Mouse (Mus musculus) forebrain, embryonic 16.5 days (tissue): ENCODE results near the gene Senp3. TPM values are rescaled to one million over a fixed set of nuclear protein-coding genes. Genes with fewer than 3 reads are reported as not detected.

Experiments
- ATAC-seq: fragments of 200-750 bp; cut with Nextera tagmentation; 2 replicates; pipeline ENCODE4 v1.8.0; 2017; ENCODE audit warnings: mild to moderate bottlenecking, moderate library complexity
- H3K27ac ChIP-seq: fragments of 300-500 bp; sonication (generic); 2 replicates; pipeline ENCODE4 v1.5.1; 2014; ENCODE audit warnings: low read length, control low read depth
- H3K27me3 ChIP-seq: fragments of 300-500 bp; sonication (generic); replicated peaks from 2 replicates; pipeline ENCODE4 v1.6.1; 2014; ENCODE audit warnings: low read length; ENCODE audit not compliant: control insufficient read depth, insufficient read depth
- H3K36me3 ChIP-seq: fragments of 300-500 bp; sonication (generic); 2 replicates; pipeline ENCODE4 v1.6.1; 2014; ENCODE audit not compliant: control insufficient read depth, insufficient read depth
- H3K4me1 ChIP-seq: fragments of 300-500 bp; sonication (generic); replicated peaks from 2 replicates; pipeline ENCODE4 v1.6.1; 2014; ENCODE audit warnings: low read length; ENCODE audit not compliant: control insufficient read depth, insufficient read depth
- H3K4me2 ChIP-seq: fragments of 300-500 bp; sonication (generic); 2 replicates; pipeline ENCODE4 v1.6.1; 2014; ENCODE audit warnings: mild to moderate bottlenecking, low read length, control low read depth
- H3K4me3 ChIP-seq: fragments of 300-500 bp; sonication (generic); replicated peaks from 2 replicates; pipeline ENCODE4 v1.5.1; 2014; ENCODE audit warnings: mild to moderate bottlenecking, low read length, control low read depth
- H3K9ac ChIP-seq: fragments of 300-500 bp; sonication (generic); replicated peaks from 2 replicates; pipeline ENCODE4 v1.6.1; 2014; ENCODE audit warnings: low read depth, low read length, control low read depth
- H3K9me3 ChIP-seq: fragments of 300-500 bp; sonication (generic); 2 replicates; pipeline ENCODE4 v1.6.1; 2016; ENCODE audit warnings: low read length; ENCODE audit not compliant: control insufficient read depth
- WGBS: fragments of 180-500 bp; shearing (Covaris S2); extraction: QIAGEN DNeasy Blood & Tissue Kit; methylation state at CpG from one replicate; pipeline ENCODE4 v1.1.7; 2014; 5-methylcytosine and 5-hydroxymethylcytosine counted together
- polyA plus RNA-seq: library from polyadenylated mRNA; unstranded; fragments of >200 nt; fragmentation: Nextera tagmentation; extraction: Ambion mirVana; gene quantifications from 2 replicates; pipeline ENCODE4 v1.2.1, GENCODE M21; 2015

The Senp3 gene
- polyA plus RNA-seq, 1 experiment from 2014 or later = 115 TPM

DNA sequence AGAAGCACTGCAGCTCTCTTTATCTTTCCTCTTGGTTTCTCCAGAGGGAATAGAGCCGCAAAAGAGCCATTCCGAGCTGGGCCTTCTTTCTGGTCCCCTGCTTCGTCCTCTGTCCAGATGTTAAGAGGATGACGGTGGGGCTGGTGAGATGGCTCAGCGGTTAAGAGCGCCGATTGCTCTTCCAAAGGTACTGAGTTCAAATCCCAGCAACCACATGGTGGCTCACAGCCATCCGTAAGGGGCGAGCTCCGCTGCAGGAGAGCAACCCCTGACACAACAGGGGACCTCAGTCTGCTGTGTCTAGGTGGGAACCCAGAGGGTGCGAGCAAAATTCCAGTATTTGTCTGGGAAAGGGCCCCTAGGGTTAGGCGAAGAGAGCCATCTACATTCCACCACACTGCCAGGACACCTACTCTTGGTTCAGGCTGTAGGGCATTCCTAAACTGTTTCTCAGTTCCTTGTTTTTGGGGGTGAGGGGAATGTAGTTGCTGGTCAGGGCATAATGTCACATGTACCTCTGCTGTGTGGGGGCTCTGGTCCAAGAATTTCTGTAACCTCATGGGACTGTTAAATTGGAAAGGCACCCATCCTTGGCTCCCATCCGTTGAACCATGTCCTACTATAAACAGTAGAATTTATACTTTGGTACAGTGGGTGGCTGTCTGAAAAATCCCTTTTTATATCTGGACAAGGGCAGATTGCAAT lies 18.8 kb downstream of the Senp3 start:
- 70% methylated on average over 13 of the region's 13 CpGs for WGBS
- Histone ChIP-seq H3K9ac (peak overlapping the region; percentile 70), H3K27me3 (no peaks in the 10 kb centered on the region), H3K27ac (peak overlapping the region; percentile 97), H3K9me3 (no peaks in the 10 kb centered on the region), H3K36me3 (peaks cover 24% of the 10 kb centered on the region), H3K4me1 (peaks cover 17% of the 10 kb centered on the region), H3K4me3 (peak overlapping the region; percentile 69), H3K4me2 (peak overlapping the region; percentile 62)
- ATAC-seq = peak; percentile 5; the same call in 1 of the 2 replicates

DNA sequence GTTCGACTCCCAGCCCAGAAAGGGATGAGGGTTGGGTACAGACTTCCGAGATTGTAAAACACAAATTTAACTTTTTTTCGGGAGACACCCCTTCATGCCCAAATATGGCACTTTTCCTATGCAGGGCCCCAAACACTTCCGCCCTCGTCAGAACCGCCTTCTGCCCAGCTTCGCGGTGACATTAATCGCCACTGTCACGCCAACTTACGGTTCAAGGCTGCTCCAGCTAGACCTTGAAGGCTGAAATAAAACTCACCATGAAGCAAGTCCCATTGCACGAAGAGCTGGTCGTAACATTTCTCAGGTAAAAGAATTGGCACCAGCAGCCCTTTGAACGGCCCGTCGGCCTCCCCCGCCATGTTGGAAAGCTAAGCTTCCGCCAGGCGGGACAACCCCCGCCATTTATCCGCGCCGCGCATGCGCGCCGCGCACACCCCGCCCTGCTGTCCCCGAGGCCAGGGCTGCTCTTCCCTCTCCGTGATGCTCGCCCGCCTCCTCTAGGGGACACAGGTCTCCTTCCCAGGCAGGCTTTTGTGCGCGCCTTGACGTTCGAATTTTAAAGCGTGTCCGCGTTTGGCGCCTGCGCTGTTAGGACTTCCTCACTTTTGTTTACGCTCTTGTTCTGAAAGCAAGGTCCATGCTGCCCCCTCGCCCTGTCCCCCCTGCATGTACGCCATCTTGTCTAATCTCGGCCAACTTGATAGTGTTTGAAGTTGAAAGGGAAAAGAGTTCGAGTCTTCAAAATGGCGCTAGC lies 19.5 kb downstream of the Senp3 start, which contains the start of gene Mpdu1:
Gene Mpdu1 (minus strand): TSS at position 430 of the 754 bp plus-strand sequence.
- Histone ChIP-seq H3K4me2 (peak within 1 kb of the TSS; percentile 62), H3K4me1 (peaks cover 17% of the 10 kb centered on the region), H3K4me3 (peak within 1 kb of the TSS; percentile 69), H3K9me3 (no peaks in the 10 kb centered on the region), H3K36me3 (peaks cover 19% of the 10 kb centered on the region), H3K9ac (peak within 1 kb of the TSS; percentile 70), H3K27ac (peak within 1 kb of the TSS; percentile 97), H3K27me3 (no peaks in the 10 kb centered on the region)
- peak; percentile 97 for ATAC-seq
- under 1% methylated on average over 48 of the region's 48 CpGs for WGBS

DNA sequence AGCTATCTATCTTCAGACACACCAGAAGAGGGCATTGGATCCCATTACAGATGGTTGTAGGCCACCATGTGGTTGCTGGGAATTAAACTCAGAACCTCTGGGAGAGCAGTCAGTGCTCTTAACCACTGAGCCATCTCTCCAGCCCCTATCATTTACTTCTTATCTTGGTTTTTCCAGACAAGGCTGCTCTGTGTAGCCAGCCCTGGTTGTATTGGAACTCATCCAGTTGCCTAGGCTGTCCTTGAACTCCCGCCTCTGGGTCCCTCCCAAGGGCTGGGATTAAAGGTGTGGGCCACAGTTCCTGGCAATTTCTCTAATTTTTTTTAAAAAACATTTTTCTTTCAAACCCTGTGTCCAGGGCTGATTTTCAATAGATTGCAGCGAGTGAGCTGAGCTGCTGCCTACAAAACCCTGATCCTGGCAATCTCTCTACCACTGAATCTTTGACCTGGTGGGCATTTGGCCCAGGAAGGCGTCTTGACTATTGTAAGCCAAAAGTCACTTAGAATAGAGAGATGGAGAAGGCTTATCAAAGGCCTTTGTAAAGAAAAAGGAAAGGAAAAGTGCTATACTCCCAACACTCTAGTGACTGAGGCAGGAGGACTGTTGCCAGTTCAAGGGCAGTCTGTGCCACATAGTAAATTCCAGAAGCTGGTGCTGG lies 20.5 kb downstream of the Senp3 start:
- Histone ChIP-seq H3K27ac (peak overlapping the region; percentile 19), H3K9ac (peak overlapping the region; percentile 70; the same call in 1 of the 2 replicates), H3K36me3 (peaks cover 15% of the 10 kb centered on the region), H3K4me1 (peaks cover 20% of the 10 kb centered on the region), H3K27me3 (no peaks in the 10 kb centered on the region), H3K4me3 (peak overlapping the region; percentile 69), H3K9me3 (no peaks in the 10 kb centered on the region), H3K4me2 (peak overlapping the region; percentile 62)
- WGBS = 71% methylated on average over 3 of the region's 3 CpGs
- no peak for ATAC-seq

DNA sequence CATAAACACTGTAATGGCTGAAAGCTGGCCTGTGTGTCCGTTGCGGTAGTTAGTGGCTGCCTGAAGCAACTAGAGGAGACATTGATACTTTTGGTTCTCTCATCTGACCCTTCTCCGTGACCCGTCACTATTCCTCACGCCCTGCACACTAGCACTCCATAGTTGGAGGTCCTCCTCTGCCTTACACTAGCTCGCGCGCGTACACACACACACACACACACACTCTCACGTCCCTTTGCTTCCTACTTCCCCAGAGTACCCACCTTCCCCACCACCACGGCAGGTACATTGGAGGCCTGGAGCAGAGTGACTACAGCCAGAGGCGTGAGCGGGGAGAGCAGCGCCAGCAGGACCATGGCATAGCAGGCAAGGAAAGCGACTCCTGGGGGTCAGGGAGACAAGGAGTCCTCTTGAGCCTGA lies 24.4 kb downstream of the Senp3 start:
- H3K27me3 ChIP-seq = no peaks in the 10 kb centered on the region
- no peaks in the 10 kb centered on the region for H3K9me3 ChIP-seq
- H3K4me3 ChIP-seq = no peak overlapping the region
- 80% methylated on average over 15 of the region's 15 CpGs for WGBS
- H3K36me3 ChIP-seq = peaks cover 6% of the 10 kb centered on the region
- H3K4me1 ChIP-seq = peaks cover 20% of the 10 kb centered on the region
- H3K27ac ChIP-seq = no peak overlapping the region
- no peak for ATAC-seq
- no peak overlapping the region for H3K4me2 ChIP-seq
- H3K9ac ChIP-seq = no peak overlapping the region

DNA sequence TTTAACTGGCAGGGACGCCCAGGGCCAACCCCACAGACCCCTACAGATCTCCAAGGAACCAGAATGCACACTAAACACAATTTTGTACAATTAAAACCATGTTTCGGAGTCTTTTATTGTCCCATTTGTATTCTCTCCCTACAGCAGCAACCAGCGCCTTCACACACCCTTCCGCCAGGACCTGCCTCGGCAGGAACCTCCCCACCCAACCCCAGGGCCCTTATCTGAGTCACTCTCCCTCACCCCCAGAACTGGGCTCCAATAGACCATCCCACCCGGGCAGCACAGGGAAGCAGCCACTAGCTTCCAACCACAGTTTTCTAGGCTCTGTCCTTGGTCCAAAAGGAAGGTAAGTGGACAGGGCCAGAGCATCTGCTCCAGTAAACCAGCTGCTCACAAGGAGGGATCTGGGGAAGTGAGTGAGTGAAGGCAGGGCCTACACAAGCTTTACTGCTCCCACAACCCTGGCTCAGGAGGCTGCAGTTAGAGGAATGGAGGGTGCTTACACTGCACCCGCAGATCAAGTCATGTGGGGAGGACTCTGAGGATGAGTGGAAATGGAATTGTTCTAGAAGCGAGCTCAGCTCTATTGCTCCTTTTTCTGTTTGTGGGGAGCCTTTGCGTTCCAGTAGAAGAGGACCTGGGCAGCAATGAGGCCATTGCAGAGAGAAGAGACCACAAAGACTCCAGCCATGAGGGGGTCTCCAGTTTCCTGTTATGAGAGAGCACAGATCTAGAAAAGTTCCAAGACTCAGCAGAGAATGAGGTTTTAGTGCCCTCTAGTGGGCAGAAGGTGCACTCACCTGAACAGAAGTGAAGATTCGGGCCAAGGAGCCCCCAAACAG lies 25.0 kb downstream of the Senp3 start:
- Histone ChIP-seq H3K36me3 (peaks cover 13% of the 10 kb centered on the region), H3K9ac (no peak overlapping the region), H3K4me3 (no peak overlapping the region), H3K27me3 (no peaks in the 10 kb centered on the region), H3K4me1 (peaks cover 19% of the 10 kb centered on the region), H3K27ac (no peak overlapping the region), H3K4me2 (no peak overlapping the region), H3K9me3 (no peaks in the 10 kb centered on the region)
- 79% methylated on average over 10 of the region's 10 CpGs for WGBS
- 0 out of 2 replicates have a peak, but pooled peaks have one; percentile 24 for ATAC-seq

DNA sequence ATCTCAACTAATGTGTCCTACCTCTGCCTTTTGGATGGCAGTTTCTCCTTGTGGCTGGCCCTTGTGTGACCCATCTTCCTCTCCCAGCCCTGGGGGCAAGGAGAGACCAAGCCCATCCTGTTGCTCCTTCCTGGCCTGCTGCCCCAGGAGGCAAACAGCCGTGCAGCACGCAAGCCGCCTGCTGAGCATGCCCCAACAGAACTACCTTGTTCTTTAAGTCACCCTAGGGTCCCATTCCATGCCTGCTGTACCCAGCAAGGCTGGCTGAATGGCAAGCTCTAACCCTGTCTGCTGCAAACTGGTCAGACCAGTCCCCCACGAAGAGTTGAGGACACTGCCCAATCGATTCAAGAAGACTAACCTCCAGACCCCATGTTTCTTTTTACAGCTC lies 25.8 kb downstream of the Senp3 start:
- peaks cover 17% of the 10 kb centered on the region for H3K36me3 ChIP-seq
- 90% methylated on average over 5 of the region's 5 CpGs for WGBS
- no peaks in the 10 kb centered on the region for H3K9me3 ChIP-seq
- no peaks in the 10 kb centered on the region for H3K27me3 ChIP-seq
- peaks cover 11% of the 10 kb centered on the region; the same call in 1 of the 2 replicates for H3K4me1 ChIP-seq
- H3K4me2 ChIP-seq = no peak overlapping the region
- ATAC-seq = no peak
- no peak overlapping the region for H3K27ac ChIP-seq
- no peak overlapping the region for H3K4me3 ChIP-seq
- H3K9ac ChIP-seq = no peak overlapping the region

DNA sequence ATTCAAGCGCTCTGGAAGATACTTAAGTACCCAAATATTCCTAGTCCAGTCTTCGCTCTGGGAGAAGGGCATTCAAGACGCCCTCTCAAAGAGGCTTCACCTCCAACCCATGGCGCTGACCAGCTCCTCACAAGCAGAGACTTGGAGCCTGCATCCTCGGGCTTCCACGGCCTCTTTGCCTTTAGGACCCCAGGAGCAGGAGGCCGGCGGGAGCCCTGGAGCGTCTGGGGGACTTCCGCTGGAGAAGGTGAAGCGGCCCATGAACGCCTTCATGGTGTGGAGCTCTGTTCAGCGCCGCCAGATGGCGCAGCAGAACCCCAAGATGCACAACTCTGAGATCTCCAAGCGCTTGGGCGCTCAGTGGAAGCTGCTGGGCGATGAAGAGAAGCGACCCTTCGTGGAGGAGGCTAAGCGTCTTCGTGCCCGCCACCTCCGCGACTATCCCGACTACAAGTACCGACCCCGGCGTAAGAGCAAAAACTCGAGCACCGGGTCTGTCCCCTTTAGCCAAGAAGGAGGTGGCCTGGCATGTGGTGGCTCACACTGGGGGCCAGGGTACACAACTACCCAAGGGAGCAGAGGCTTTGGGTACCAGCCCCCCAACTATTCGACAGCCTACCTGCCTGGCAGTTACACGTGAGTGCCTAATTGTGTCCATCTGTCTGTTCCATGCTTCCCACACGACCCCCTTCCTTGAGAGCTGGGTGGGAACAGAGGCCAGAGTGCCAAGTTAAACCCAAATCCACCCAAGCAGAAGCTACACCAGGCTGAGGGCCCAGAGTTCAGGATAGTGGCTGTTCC lies 26.4 kb downstream of the Senp3 start, which contains the start of gene Sox15:
Gene Sox15 (plus strand): TSS at position 51 of the 801 bp plus-strand sequence.
- WGBS = 21% methylated on average over 34 of the region's 34 CpGs
- Histone ChIP-seq H3K27ac (no peak within 1 kb of the TSS), H3K4me1 (peaks cover 8% of the 10 kb centered on the region; the same call in 1 of the 2 replicates), H3K9me3 (no peaks in the 10 kb centered on the region), H3K27me3 (no peaks in the 10 kb centered on the region), H3K4me3 (no peak within 1 kb of the TSS), H3K9ac (no peak within 1 kb of the TSS), H3K36me3 (peaks cover 22% of the 10 kb centered on the region), H3K4me2 (no peak within 1 kb of the TSS)
- ATAC-seq = peak; percentile 80

DNA sequence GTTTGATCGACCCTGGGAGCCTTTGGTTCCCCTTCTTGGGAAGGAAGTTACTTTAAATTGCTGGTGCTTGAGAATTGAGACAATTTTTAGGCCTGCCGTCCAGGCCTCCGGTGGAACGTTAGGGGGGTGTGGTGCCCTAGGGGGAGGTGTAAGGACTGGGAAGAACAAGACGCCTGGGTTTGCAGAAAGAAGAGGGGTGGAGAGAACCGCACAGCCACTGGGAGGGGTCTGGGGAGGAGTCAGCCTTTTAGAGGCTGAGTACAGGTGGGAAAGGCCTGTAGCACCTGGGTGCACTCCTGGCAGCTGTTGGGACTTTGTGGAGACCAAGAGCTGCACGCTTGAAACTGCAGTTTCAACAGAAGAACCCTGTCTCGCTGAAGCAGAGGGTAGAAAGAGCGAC lies 27.1 kb downstream of the Senp3 start:
- Histone ChIP-seq H3K4me3 (no peak overlapping the region), H3K9me3 (no peaks in the 10 kb centered on the region), H3K4me1 (0 out of 2 replicates have a peak, but pooled peaks cover 8% of the 10 kb centered on the region), H3K27me3 (no peaks in the 10 kb centered on the region), H3K4me2 (no peak overlapping the region), H3K9ac (no peak overlapping the region), H3K36me3 (peaks cover 29% of the 10 kb centered on the region), H3K27ac (no peak overlapping the region)
- no peak for ATAC-seq
- WGBS = 47% methylated on average over 9 of the region's 9 CpGs
